9 mouse cellular contexts compared by ENCODE assay signal in the genomic region with DNA sequence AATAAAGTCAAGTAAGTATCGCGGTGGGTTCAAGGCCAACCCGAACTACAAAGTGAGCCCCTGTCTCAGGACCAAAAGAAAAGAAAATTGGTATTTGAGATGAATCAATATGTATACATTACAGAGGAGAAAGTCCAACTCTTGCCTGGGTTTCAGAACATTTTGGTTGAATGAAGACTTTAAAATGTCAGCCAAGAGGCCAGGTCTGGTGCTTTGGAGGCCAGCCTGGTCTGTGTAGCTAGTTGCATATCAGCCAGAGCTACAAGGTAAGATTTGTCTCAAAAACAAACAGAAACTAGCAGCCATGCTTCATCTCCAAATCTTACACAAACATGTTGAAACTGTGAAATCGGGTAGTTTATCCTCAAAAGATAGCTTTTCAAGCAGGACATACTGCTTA. TPM values are rescaled to one million over a fixed set of nuclear protein-coding genes. Genes with fewer than 3 reads are reported as not detected.
DNase-seq lines count a peak whose midpoint lies in the region; ATAC-seq and TF ChIP-seq lines count a peak whose summit lies in the region.
"Had no signal": no experiment of that assay in that cellular context is flagged by ENCODE, and none has a peak within 500 bp of the region (broad histone marks: within the 10 kb centered on the region; RNA-seq: fewer than 3 reads in every experiment).

No protein-coding gene starts in this region.

- no peaks in the 10 kb centered on the region for H3K27me3 ChIP-seq in heart, embryonic 15.5 days
- H3K27me3 ChIP-seq in G1E (ENCODE audit: insufficient read depth, low read length), result no peaks in the 10 kb centered on the region
- no peaks in the 10 kb centered on the region for H3K27me3 ChIP-seq in hindbrain, embryonic 11.5 days (ENCODE audit: control insufficient read depth, insufficient read depth, low read length)
- peaks cover 2% of the 10 kb centered on the region; the same call in 1 of the 2 replicates for H3K27me3 ChIP-seq in midbrain, embryonic 11.5 days (ENCODE audit: control insufficient read depth, insufficient read depth, low read length)
- H3K27me3 ChIP-seq: Patski had no signal

- H3K4me3 ChIP-seq in heart, embryonic 15.5 days, result peak overlapping the region; percentile 65
- peak overlapping the region; percentile 81 for H3K4me3 ChIP-seq in G1E (ENCODE audit: low read depth, low read length)
- H3K4me3 ChIP-seq in hindbrain, embryonic 11.5 days (ENCODE audit: low read depth, low read length), result peak overlapping the region; percentile 92
- peak overlapping the region; percentile 93 for H3K4me3 ChIP-seq in midbrain, embryonic 11.5 days (ENCODE audit: low read depth, low read length)

- H3K36me3 ChIP-seq in heart, embryonic 15.5 days, result peaks cover 6% of the 10 kb centered on the region; the same call in 1 of the 2 replicates
- peaks cover 26% of the 10 kb centered on the region for H3K36me3 ChIP-seq in G1E (replicated peaks)
- H3K36me3 ChIP-seq in hindbrain, embryonic 11.5 days (ENCODE audit: control insufficient read depth, insufficient read depth, low read length), result no peaks in the 10 kb centered on the region
- no peaks in the 10 kb centered on the region for H3K36me3 ChIP-seq in midbrain, embryonic 11.5 days (ENCODE audit: control insufficient read depth, insufficient read depth, low read length)

- no peak for DNase-seq in heart, postnatal 36 days
- no peak for DNase-seq in G1E (ENCODE audit: low spot score)
- DNase-seq in hindbrain, embryonic 11.5 days (ENCODE audit: low spot score), result no peak
- DNase-seq in midbrain, embryonic 11.5 days (ENCODE audit: low spot score, missing footprints), result no peak
- DNase-seq in ovary, postnatal 36 days (ENCODE audit: low spot score), result no peak
- no peak for DNase-seq in adipocyte (ENCODE audit: low spot score)
- DNase-seq in layer of hippocampus, adult 9-10 months (ENCODE audit: low spot score), result no peak

- H3K4me1 ChIP-seq in heart, embryonic 15.5 days (replicated peaks), result peaks cover 8% of the 10 kb centered on the region
- peaks cover 45% of the 10 kb centered on the region for H3K4me1 ChIP-seq in G1E (ENCODE audit: insufficient read depth, low read depth, low read length)
- H3K4me1 ChIP-seq in hindbrain, embryonic 11.5 days (replicated peaks; ENCODE audit: control insufficient read depth, insufficient read depth, low read length), result no peaks in the 10 kb centered on the region
- peaks cover 6% of the 10 kb centered on the region; the same call in 1 of the 2 replicates for H3K4me1 ChIP-seq in midbrain, embryonic 11.5 days (ENCODE audit: control insufficient read depth, insufficient read depth, low read length)

- ATAC-seq in heart, embryonic 15.5 days (replicated peaks; ENCODE audit: insufficient number of reproducible peaks, insufficient read depth, low FRiP score, low read depth), result no peak
- ATAC-seq in G1E (ENCODE audit: extremely low read depth, insufficient number of reproducible peaks, low FRiP score, poor library complexity, severe bottlenecking), result no peak
- ATAC-seq in hindbrain, embryonic 11.5 days (ENCODE audit: low FRiP score), result no peak
- ATAC-seq in midbrain, embryonic 11.5 days (ENCODE audit: low FRiP score), result no peak

- no peaks in the 10 kb centered on the region for H3K9me3 ChIP-seq in heart, embryonic 15.5 days (replicated peaks)
- peaks cover 5% of the 10 kb centered on the region; the same call in 1 of the 2 replicates for H3K9me3 ChIP-seq in G1E (replicated peaks)
- H3K9me3 ChIP-seq in hindbrain, embryonic 11.5 days (ENCODE audit: control insufficient read depth, low read length), result no peaks in the 10 kb centered on the region
- no peaks in the 10 kb centered on the region for H3K9me3 ChIP-seq in midbrain, embryonic 11.5 days (ENCODE audit: control insufficient read depth, low read length)

- peak overlapping the region; percentile 62 for H3K9ac ChIP-seq in heart, embryonic 15.5 days
- no peak overlapping the region; the same call in 1 of the 2 replicates for H3K9ac ChIP-seq in hindbrain, embryonic 11.5 days (ENCODE audit: low read depth, low read length)
- H3K9ac ChIP-seq in midbrain, embryonic 11.5 days (ENCODE audit: low read length), result peak overlapping the region; percentile 78

- H3K4me2 ChIP-seq in heart, embryonic 15.5 days, result peak overlapping the region; percentile 63
- H3K4me2 ChIP-seq in hindbrain, embryonic 11.5 days (replicated peaks; ENCODE audit: low read depth, low read length), result peak overlapping the region; percentile 76
- peak overlapping the region; percentile 80 for H3K4me2 ChIP-seq in midbrain, embryonic 11.5 days

- intact Hi-C loops in heart, postnatal 36 days (cut with DNase I), result loop anchor here (2.0 kb wide), 1 partner anchor 183 kb away; a partner anchor contains a TSS

- H3K27ac ChIP-seq in heart, embryonic 15.5 days, result peak overlapping the region; percentile 87
- H3K27ac ChIP-seq in hindbrain, embryonic 11.5 days (ENCODE audit: low read depth, low read length), result no peak overlapping the region
- H3K27ac ChIP-seq in midbrain, embryonic 11.5 days (ENCODE audit: low read depth, low read length), result no peak overlapping the region

- no peak for TF ChIP-seq CTCF in G1E (IDR thresholded peaks at IDR 0.05; ENCODE audit: low read depth, low read length)

- 58% methylated on average over 4 of the region's 4 CpGs for WGBS in heart, embryonic 15.5 days
- 79% methylated on average over 4 of the region's 4 CpGs for WGBS in hindbrain, embryonic 11.5 days
- WGBS in midbrain, embryonic 11.5 days, result 66% methylated on average over 4 of the region's 4 CpGs

RNA-seq across cellular contexts. Expression of a gene that starts 1.0 kb away (rescaled TPM):
- 17.4 and 18.7 TPM in 2 replicates for polyA plus RNA-seq in heart, embryonic 15.5 days (2015; fragmentation: Nextera tagmentation; extraction: Ambion mirVana)
- total RNA-seq in heart, postnatal 36 days (2021), result 10 to 100 TPM; 38.0 to 76.2 TPM
- total RNA-seq in G1E (2014; fragmentation: Nextera tagmentation), result 29.8 and 50.3 TPM in 2 replicates
- 36.2 and 48.2 TPM in 2 replicates for total RNA-seq in G1E (2017)
- polyA plus RNA-seq in G1E (2012), result 3.6 and 4.7 TPM in 2 replicates
- polyA plus RNA-seq in hindbrain, embryonic 11.5 days (2014; fragmentation: Nextera tagmentation; extraction: Ambion mirVana), result 36.2 and 41.4 TPM in 2 replicates
- 33.8 and 38.3 TPM in 2 replicates for polyA plus RNA-seq in midbrain, embryonic 11.5 days (2014; fragmentation: Nextera tagmentation; extraction: Ambion mirVana)

RNA-seq across cellular contexts. Expression of a gene that starts 26.3 kb away (rescaled TPM):
- polyA plus RNA-seq in heart, embryonic 15.5 days (2015; fragmentation: Nextera tagmentation; extraction: Ambion mirVana), result 189 and 205 TPM in 2 replicates
- 10 to 100 TPM; 76.4 to 83.0 TPM for total RNA-seq in heart, postnatal 36 days (2021)
- 522 and 578 TPM in 2 replicates for total RNA-seq in G1E (2014; fragmentation: Nextera tagmentation)
- total RNA-seq in G1E (2017), result 670 and 758 TPM in 2 replicates
- polyA plus RNA-seq in G1E (2012), result 31.8 and 35.3 TPM in 2 replicates
- polyA plus RNA-seq in hindbrain, embryonic 11.5 days (2014; fragmentation: Nextera tagmentation; extraction: Ambion mirVana), result 366 and 384 TPM in 2 replicates
- polyA plus RNA-seq in midbrain, embryonic 11.5 days (2014; fragmentation: Nextera tagmentation; extraction: Ambion mirVana), result 365 and 366 TPM in 2 replicates

RNA-seq across cellular contexts. Expression of a gene that starts 34.3 kb away (rescaled TPM):
- 254 and 359 TPM in 2 replicates for polyA plus RNA-seq in heart, embryonic 15.5 days (2015; fragmentation: Nextera tagmentation; extraction: Ambion mirVana)
- total RNA-seq in heart, postnatal 36 days (2021), result 100 to 1,000 TPM; 167 to 177 TPM
- total RNA-seq in G1E (2014; fragmentation: Nextera tagmentation) (166 and 187 TPM in 2 replicates), G1E (2017) (638 and 797 TPM in 2 replicates)
- polyA plus RNA-seq in G1E (2012), result 121 and 163 TPM in 2 replicates
- polyA plus RNA-seq in hindbrain, embryonic 11.5 days (2014; fragmentation: Nextera tagmentation; extraction: Ambion mirVana), result 421 and 434 TPM in 2 replicates
- 517 and 525 TPM in 2 replicates for polyA plus RNA-seq in midbrain, embryonic 11.5 days (2014; fragmentation: Nextera tagmentation; extraction: Ambion mirVana)

RNA-seq across cellular contexts. Expression of a gene that starts 34.4 kb away (rescaled TPM):
- 417 and 450 TPM in 2 replicates for polyA plus RNA-seq in heart, embryonic 15.5 days (2015; fragmentation: Nextera tagmentation; extraction: Ambion mirVana)
- 100 to 1,000 TPM; 382 to 415 TPM for total RNA-seq in heart, postnatal 36 days (2021)
- 273 and 291 TPM in 2 replicates for total RNA-seq in G1E (2014; fragmentation: Nextera tagmentation)
- total RNA-seq in G1E (2017), result 690 and 812 TPM in 2 replicates
- polyA plus RNA-seq in G1E (2012), result 89.2 and 116 TPM in 2 replicates
- polyA plus RNA-seq in hindbrain, embryonic 11.5 days (2014; fragmentation: Nextera tagmentation; extraction: Ambion mirVana), result 354 and 387 TPM in 2 replicates
- 409 and 425 TPM in 2 replicates for polyA plus RNA-seq in midbrain, embryonic 11.5 days (2014; fragmentation: Nextera tagmentation; extraction: Ambion mirVana)
